Mouse (Mus musculus) kidney, embryonic 15.5 days (tissue): ENCODE results near the gene Gtse1. TPM values are rescaled to one million over a fixed set of nuclear protein-coding genes. Genes with fewer than 3 reads are reported as not detected.

Source experiments
- ATAC-seq: fragments of 200-750 bp; cut with Nextera tagmentation; replicated peaks from 2 replicates; pipeline ENCODE4 v1.8.0; 2017; ENCODE audit warnings: moderate TSS enrichment; ENCODE audit not compliant: low FRiP score
- H3K27ac ChIP-seq: fragments of 300-500 bp; sonication (generic); 2 replicates; pipeline ENCODE4 v1.5.1; 2015; ENCODE audit warnings: mild to moderate bottlenecking, inconsistent platforms
- H3K27me3 ChIP-seq: fragments of 300-500 bp; sonication (generic); 2 replicates; pipeline ENCODE4 v1.6.1; 2015; ENCODE audit warnings: inconsistent platforms
- H3K36me3 ChIP-seq: fragments of 300-500 bp; sonication (generic); 2 replicates; pipeline ENCODE4 v1.6.1; 2015; ENCODE audit warnings: inconsistent platforms
- H3K4me1 ChIP-seq: fragments of 300-500 bp; sonication (generic); 2 replicates; pipeline ENCODE4 v1.6.1; 2015; ENCODE audit warnings: inconsistent platforms
- H3K4me2 ChIP-seq: fragments of 300-500 bp; sonication (generic); 2 replicates; pipeline ENCODE4 v1.6.1; 2015; ENCODE audit warnings: moderate library complexity, mild to moderate bottlenecking, inconsistent platforms
- H3K4me3 ChIP-seq: fragments of 300-500 bp; sonication (generic); replicated peaks from 2 replicates; pipeline ENCODE4 v1.5.1; 2015; ENCODE audit warnings: mild to moderate bottlenecking, inconsistent platforms
- H3K9ac ChIP-seq: fragments of 300-500 bp; sonication (generic); 2 replicates; pipeline ENCODE4 v1.6.1; 2015; ENCODE audit warnings: mild to moderate bottlenecking, inconsistent platforms
- H3K9me3 ChIP-seq: fragments of 300-500 bp; sonication (generic); replicated peaks from 2 replicates; pipeline ENCODE4 v1.6.1; 2016; ENCODE audit warnings: inconsistent platforms
- WGBS: fragments of 180-500 bp; shearing (Covaris S2); methylation state at CpG from one replicate; pipeline ENCODE4 v1.1.7; 2015; ENCODE audit warnings: mixed read lengths; 5-methylcytosine and 5-hydroxymethylcytosine counted together
- polyA plus RNA-seq: library from polyadenylated mRNA; unstranded; fragments of >200 nt; fragmentation: Nextera tagmentation; extraction: Ambion mirVana; gene quantifications from 2 replicates; pipeline ENCODE4 v1.2.1, GENCODE M21; 2015

Gene Gtse1
- polyA plus RNA-seq = 30.3 and 30.8 TPM in 2 replicates

- peaks cover 25% of the 10 kb centered on the region for H3K4me1 ChIP-seq
- peak within 1 kb of the TSS; percentile 77 for H3K9ac ChIP-seq
- peaks cover 36% of the 10 kb centered on the region for H3K36me3 ChIP-seq
- peak within 1 kb of the TSS; percentile 69 for H3K4me3 ChIP-seq
- no peaks in the 10 kb centered on the region for H3K9me3 ChIP-seq
- H3K27ac ChIP-seq = peak within 1 kb of the TSS; percentile 83
- H3K27me3 ChIP-seq = no peaks in the 10 kb centered on the region
- ATAC-seq = peak; percentile 98
- WGBS = under 1% methylated on average over 42 of the region's 42 CpGs
- H3K4me2 ChIP-seq = peak within 1 kb of the TSS; percentile 89
Measured at GRCm38 (mm10) chr15:85859490-85860031, at the start of gene Gtse1. Gtse1 (plus strand) TSS chr15:85859745.

GRCm38 (mm10) chr15:85810462-85810805 is 49.1 kb upstream of the Gtse1 start:
- no peak overlapping the region for H3K27ac ChIP-seq
- H3K9ac ChIP-seq = peak overlapping the region; percentile 81
- H3K27me3 ChIP-seq = no peaks in the 10 kb centered on the region
- no peaks in the 10 kb centered on the region for H3K9me3 ChIP-seq
- peaks cover 16% of the 10 kb centered on the region for H3K4me1 ChIP-seq
- peak overlapping the region; percentile 82 for H3K4me3 ChIP-seq
- 77% methylated on average over 5 of the region's 5 CpGs for WGBS
- peak overlapping the region; percentile 91 for H3K4me2 ChIP-seq
- H3K36me3 ChIP-seq = no peaks in the 10 kb centered on the region
- ATAC-seq = no peak

- ATAC-seq = peak; percentile 89
- Histone ChIP-seq H3K4me2 (peak overlapping the region; percentile 91), H3K9ac (peak overlapping the region; percentile 81), H3K27ac (peak overlapping the region; percentile 93), H3K36me3 (no peaks in the 10 kb centered on the region), H3K4me3 (peak overlapping the region; percentile 82), H3K9me3 (no peaks in the 10 kb centered on the region), H3K27me3 (no peaks in the 10 kb centered on the region), H3K4me1 (peaks cover 16% of the 10 kb centered on the region)
- WGBS = 3% methylated on average over 36 of the region's 36 CpGs
Measured at GRCm38 (mm10) chr15:85810806-85811521, 48.6 kb upstream of the Gtse1 start.

- no peaks in the 10 kb centered on the region for H3K36me3 ChIP-seq
- ATAC-seq = peak; percentile 97
- H3K4me2 ChIP-seq = peak within 1 kb of the TSS; percentile 91
- peak within 1 kb of the TSS; percentile 93 for H3K27ac ChIP-seq
- peak within 1 kb of the TSS; percentile 81 for H3K9ac ChIP-seq
- H3K4me3 ChIP-seq = peak within 1 kb of the TSS; percentile 82
- no peaks in the 10 kb centered on the region for H3K9me3 ChIP-seq
- H3K27me3 ChIP-seq = no peaks in the 10 kb centered on the region
- peaks cover 16% of the 10 kb centered on the region for H3K4me1 ChIP-seq
- 2% methylated on average over 36 of the region's 36 CpGs for WGBS
Measured at GRCm38 (mm10) chr15:85811535-85812277, 47.8 kb upstream of the Gtse1 start, which contains the start of gene Cdpf1. Cdpf1 (minus strand) TSS chr15:85811697.

GRCm38 (mm10) chr15:85813428-85813827 is 46.1 kb upstream of the Gtse1 start:
- ATAC-seq = no peak
- H3K4me1 ChIP-seq = peaks cover 16% of the 10 kb centered on the region
- H3K27ac ChIP-seq = no peak overlapping the region
- H3K9me3 ChIP-seq = peaks cover 3% of the 10 kb centered on the region
- H3K36me3 ChIP-seq = no peaks in the 10 kb centered on the region
- H3K4me2 ChIP-seq = no peak overlapping the region
- no peaks in the 10 kb centered on the region for H3K27me3 ChIP-seq
- no peak overlapping the region for H3K4me3 ChIP-seq
- WGBS = 68% methylated on average over 10 of the region's 10 CpGs
- no peak overlapping the region for H3K9ac ChIP-seq

GRCm38 (mm10) chr15:85821203-85822010 is 38.1 kb upstream of the Gtse1 start, which contains the start of gene Pkdrej:
Pkdrej (minus strand) TSS chr15:85821734.
- Histone ChIP-seq H3K27ac (no peak within 1 kb of the TSS), H3K9ac (peak within 1 kb of the TSS; percentile 63), H3K4me2 (peak within 1 kb of the TSS; percentile 99), H3K9me3 (peaks cover 9% of the 10 kb centered on the region), H3K27me3 (peaks cover 22% of the 10 kb centered on the region), H3K4me3 (peak within 1 kb of the TSS; percentile 54), H3K36me3 (no peaks in the 10 kb centered on the region), H3K4me1 (peaks cover 15% of the 10 kb centered on the region)
- peak; percentile 85 for ATAC-seq
- 1% methylated on average over 57 of the region's 65 CpGs for WGBS

GRCm38 (mm10) chr15:85822011-85822359 is 37.6 kb upstream of the Gtse1 start:
- no peaks in the 10 kb centered on the region for H3K36me3 ChIP-seq
- H3K9ac ChIP-seq = peak overlapping the region; percentile 63; the same call in 1 of the 2 replicates
- H3K4me1 ChIP-seq = peaks cover 15% of the 10 kb centered on the region
- WGBS = 15% methylated on average over 4 of the region's 4 CpGs
- peak overlapping the region; percentile 54 for H3K4me3 ChIP-seq
- peak; percentile 77 for ATAC-seq
- H3K27ac ChIP-seq = no peak overlapping the region
- peaks cover 9% of the 10 kb centered on the region for H3K9me3 ChIP-seq
- peaks cover 22% of the 10 kb centered on the region for H3K27me3 ChIP-seq
- H3K4me2 ChIP-seq = peak overlapping the region; percentile 99

GRCm38 (mm10) chr15:85826676-85827075 is 32.9 kb upstream of the Gtse1 start:
- Histone ChIP-seq H3K4me1 (peaks cover 10% of the 10 kb centered on the region), H3K36me3 (no peaks in the 10 kb centered on the region), H3K9ac (no peak overlapping the region), H3K27ac (no peak overlapping the region), H3K4me3 (no peak overlapping the region), H3K27me3 (peaks cover 2% of the 10 kb centered on the region; the same call in 1 of the 2 replicates), H3K9me3 (no peaks in the 10 kb centered on the region), H3K4me2 (no peak overlapping the region)
- no peak for ATAC-seq
- WGBS = 45% methylated on average over 5 of the region's 5 CpGs

- Histone ChIP-seq H3K27ac (no peak overlapping the region), H3K9me3 (no peaks in the 10 kb centered on the region), H3K4me2 (no peak overlapping the region), H3K27me3 (no peaks in the 10 kb centered on the region), H3K4me3 (no peak overlapping the region), H3K4me1 (peaks cover 14% of the 10 kb centered on the region), H3K9ac (no peak overlapping the region), H3K36me3 (no peaks in the 10 kb centered on the region)
- WGBS = 86% methylated on average over 4 of the region's 4 CpGs
- no peak for ATAC-seq
Measured at GRCm38 (mm10) chr15:85828071-85828470, 31.5 kb upstream of the Gtse1 start.

GRCm38 (mm10) chr15:85829470-85829869 is 30.1 kb upstream of the Gtse1 start:
- Histone ChIP-seq H3K36me3 (no peaks in the 10 kb centered on the region), H3K9ac (no peak overlapping the region), H3K27me3 (no peaks in the 10 kb centered on the region), H3K4me1 (peaks cover 14% of the 10 kb centered on the region), H3K9me3 (no peaks in the 10 kb centered on the region), H3K4me2 (no peak overlapping the region), H3K27ac (no peak overlapping the region), H3K4me3 (no peak overlapping the region)
- WGBS = 70% methylated on average over 5 of the region's 5 CpGs
- no peak for ATAC-seq

- H3K4me1 ChIP-seq = peaks cover 14% of the 10 kb centered on the region
- 0 out of 2 replicates have a peak, but pooled peaks cover 5% of the 10 kb centered on the region for H3K36me3 ChIP-seq
- ATAC-seq = peak; percentile 90
- peak within 1 kb of the TSS; percentile 83 for H3K4me2 ChIP-seq
- under 1% methylated on average over 27 of the region's 27 CpGs for WGBS
- H3K9ac ChIP-seq = peak within 1 kb of the TSS; percentile 57
- H3K4me3 ChIP-seq = peak within 1 kb of the TSS; percentile 70
- no peaks in the 10 kb centered on the region for H3K27me3 ChIP-seq
- peak within 1 kb of the TSS; percentile 60; the same call in 1 of the 2 replicates for H3K27ac ChIP-seq
- no peaks in the 10 kb centered on the region for H3K9me3 ChIP-seq
Measured at GRCm38 (mm10) chr15:85831954-85832590, 27.5 kb upstream of the Gtse1 start, which contains the start of gene Ttc38. Ttc38 (plus strand) TSS chr15:85832306.
